Mouse (Mus musculus): ENCODE measurements around the gene Gm39566.

Gm39566 gene

GRCm38 (mm10) chr11:69761868-69762267, 53.2 kb downstream of the Gm39566 start, which contains the start of gene Slc35g3:
Gene Slc35g3 (minus strand): TSS chr11:69761968.
- no peak for DNase-seq (ENCODE audit: extremely low spot score, low spot score)

Data from neural tube, embryonic 10.5 days (tissue).